Mouse (Mus musculus) cerebral cortex, adult 2 months (tissue): Measurements from ENCODE around the gene Kpna6.

Experiments used
- WGBS: fragments of 180-500 bp; shearing (Covaris S2); methylation state at CpG from one replicate; pipeline ENCODE4 v1.1.7; 2018; 5-methylcytosine and 5-hydroxymethylcytosine counted together

Kpna6 gene

GRCm38 (mm10) chr4:129672083-129672877 is at the start of gene Kpna6:
Gene Kpna6, minus strand, starts transcription at chr4:129672767.
- under 1% methylated on average over 65 of the region's 65 CpGs for WGBS

GRCm38 (mm10) chr4:129716310-129716709 is 43.7 kb upstream of the Kpna6 start:
- WGBS, result 57% methylated on average over 9 of the region's 9 CpGs

- WGBS, result 53% methylated on average over 8 of the region's 8 CpGs
Measured at GRCm38 (mm10) chr4:129709486-129710129, 37.0 kb upstream of the Kpna6 start.

GRCm38 (mm10) chr4:129706750-129707149 is 34.2 kb upstream of the Kpna6 start:
- 38% methylated on average over 3 of the region's 3 CpGs for WGBS

- WGBS, result 6% methylated on average over 11 of the region's 11 CpGs
Measured at GRCm38 (mm10) chr4:129702454-129702853, 29.9 kb upstream of the Kpna6 start.

GRCm38 (mm10) chr4:129701503-129702377 is 29.2 kb upstream of the Kpna6 start:
- 16% methylated on average over 17 of the region's 17 CpGs for WGBS

- 74% methylated on average over 6 of the region's 6 CpGs for whole genome bisulfite sequencing
Measured at GRCm38 (mm10) chr4:129700661-129701060, 28.1 kb upstream of the Kpna6 start.

- WGBS, result 47% methylated on average over 1 of the region's 1 CpGs
Measured at GRCm38 (mm10) chr4:129700216-129700615, 27.6 kb upstream of the Kpna6 start.

GRCm38 (mm10) chr4:129697191-129697590 is 24.6 kb upstream of the Kpna6 start:
- WGBS, result 74% methylated on average over 7 of the region's 7 CpGs

- WGBS, result under 1% methylated on average over 56 of the region's 57 CpGs
Measured at GRCm38 (mm10) chr4:129696158-129696985, 23.8 kb upstream of the Kpna6 start, which contains the start of gene Tmem39b. Gene Tmem39b, minus strand, starts transcription at chr4:129696838.

- WGBS, result 16% methylated on average over 6 of the region's 6 CpGs
Measured at GRCm38 (mm10) chr4:129695815-129696157, 23.2 kb upstream of the Kpna6 start.

GRCm38 (mm10) chr4:129684531-129684930 is 12.0 kb upstream of the Kpna6 start:
- WGBS, result 97% methylated on average over 6 of the region's 6 CpGs

- WGBS, result 80% methylated on average over 11 of the region's 11 CpGs
Measured at GRCm38 (mm10) chr4:129683901-129684493, 11.4 kb upstream of the Kpna6 start.

- WGBS, result 94% methylated on average over 11 of the region's 11 CpGs
Measured at GRCm38 (mm10) chr4:129681837-129682236, 9.3 kb upstream of the Kpna6 start.

GRCm38 (mm10) chr4:129672878-129673449 is 397 bp upstream of the Kpna6 start:
- 2% methylated on average over 10 of the region's 10 CpGs for WGBS

GRCm38 (mm10) chr4:129671491-129672082 is 980 bp downstream of the Kpna6 start:
- WGBS, result 5% methylated on average over 12 of the region's 12 CpGs

- WGBS, result 78% methylated on average over 3 of the region's 3 CpGs
Measured at GRCm38 (mm10) chr4:129662255-129662813, 10.2 kb downstream of the Kpna6 start.

GRCm38 (mm10) chr4:129661584-129661983 is 11.0 kb downstream of the Kpna6 start:
- 55% methylated on average over 3 of the region's 3 CpGs for WGBS

- 70% methylated on average over 14 of the region's 14 CpGs for WGBS
Measured at GRCm38 (mm10) chr4:129654770-129655169, 17.8 kb downstream of the Kpna6 start.

GRCm38 (mm10) chr4:129650359-129650758 is 22.2 kb downstream of the Kpna6 start:
- WGBS, result 94% methylated on average over 8 of the region's 8 CpGs
